Mouse (Mus musculus) lung, embryonic 14.5 days (tissue): ENCODE results near the gene Myo1d. TPM values are rescaled to one million over a fixed set of nuclear protein-coding genes. Genes with fewer than 3 reads are reported as not detected.

Experiments
- ATAC-seq: fragments of 200-750 bp; cut with Nextera tagmentation; 2 replicates; pipeline ENCODE4 v1.8.0; 2017; ENCODE audit warnings: mild to moderate bottlenecking, moderate TSS enrichment, moderate library complexity; ENCODE audit not compliant: insufficient read depth
- DNase-seq: peaks from one replicate; pipeline ENCODE4 v3.0.0-alpha.2; 2015
- H3K27ac ChIP-seq: fragments of 300-500 bp; sonication (generic); 2 replicates; pipeline ENCODE4 v1.5.1; 2014; ENCODE audit warnings: low read depth, mild to moderate bottlenecking, moderate library complexity
- H3K27me3 ChIP-seq: fragments of 300-500 bp; sonication (generic); 2 replicates; pipeline ENCODE4 v1.6.1; 2014; ENCODE audit warnings: low read length, control low read depth; ENCODE audit not compliant: insufficient read depth
- H3K36me3 ChIP-seq: fragments of 300-500 bp; sonication (generic); 2 replicates; pipeline ENCODE4 v1.6.1; 2014; ENCODE audit warnings: control low read depth; ENCODE audit not compliant: insufficient read depth
- H3K4me1 ChIP-seq: fragments of 300-500 bp; sonication (generic); 2 replicates; pipeline ENCODE4 v1.6.1; 2014; ENCODE audit warnings: antibody characterized with exemption, control low read depth; ENCODE audit not compliant: insufficient read depth
- H3K4me2 ChIP-seq: fragments of 300-500 bp; sonication (generic); 2 replicates; pipeline ENCODE4 v1.6.1; 2014; ENCODE audit warnings: mild to moderate bottlenecking
- H3K4me3 ChIP-seq: fragments of 300-500 bp; sonication (generic); 2 replicates; pipeline ENCODE4 v1.5.1; 2014; ENCODE audit warnings: low read depth, low read length
- H3K9ac ChIP-seq: fragments of 300-500 bp; sonication (generic); 2 replicates; pipeline ENCODE4 v1.6.1; 2014
- H3K9me3 ChIP-seq: fragments of 300-500 bp; sonication (generic); 2 replicates; pipeline ENCODE4 v1.6.1; 2016; ENCODE audit warnings: low read depth, low read length, control low read depth
- CTCF ChIP-seq: IDR thresholded peaks from 2 replicates; pipeline ENCODE4 v1.5.1; 2016; ENCODE audit warnings: antibody characterized with exemption, low read depth
- WGBS: fragments of 180-500 bp; shearing (Covaris S2); extraction: QIAGEN DNeasy Blood & Tissue Kit; methylation state at CpG from one replicate; pipeline ENCODE4 v1.1.7; 2014; 5-methylcytosine and 5-hydroxymethylcytosine counted together
- polyA plus RNA-seq: library from polyadenylated mRNA; unstranded; fragments of >200 nt; fragmentation: Nextera tagmentation; extraction: Ambion mirVana; gene quantifications from 2 replicates; pipeline ENCODE4 v1.2.1, GENCODE M21; 2014

Myo1d gene
- polyA plus RNA-seq, 1 experiment from 2014 or later = 16.1 TPM

- Histone ChIP-seq H3K4me3 (no peak overlapping the region), H3K4me1 (0 out of 2 replicates have a peak, but pooled peaks cover 6% of the 10 kb centered on the region), H3K27ac (no peak overlapping the region), H3K9me3 (no peaks in the 10 kb centered on the region), H3K36me3 (no peaks in the 10 kb centered on the region), H3K4me2 (no peak overlapping the region), H3K9ac (no peak overlapping the region), H3K27me3 (no peaks in the 10 kb centered on the region)
- no peak for ATAC-seq
- WGBS = 56% methylated on average over 11 of the region's 11 CpGs
- TF ChIP-seq CTCF = no peak
- DNase-seq = no peak
These were observed 281.3 kb downstream of the Myo1d start for GRCm38 (mm10) chr11:80498328-80499070.

GRCm38 (mm10) chr11:80497225-80497919 is 282.5 kb downstream of the Myo1d start:
- Histone ChIP-seq H3K4me1 (0 out of 2 replicates have a peak, but pooled peaks cover 6% of the 10 kb centered on the region), H3K4me3 (no peak overlapping the region), H3K9me3 (no peaks in the 10 kb centered on the region), H3K36me3 (no peaks in the 10 kb centered on the region), H3K9ac (no peak overlapping the region), H3K4me2 (no peak overlapping the region), H3K27me3 (no peaks in the 10 kb centered on the region), H3K27ac (no peak overlapping the region)
- TF ChIP-seq CTCF = no peak
- WGBS = 79% methylated on average over 10 of the region's 10 CpGs
- ATAC-seq = no peak
- no peak for DNase-seq

- Histone ChIP-seq H3K9ac (no peak overlapping the region), H3K4me1 (0 out of 2 replicates have a peak, but pooled peaks cover 6% of the 10 kb centered on the region), H3K27me3 (no peaks in the 10 kb centered on the region), H3K9me3 (no peaks in the 10 kb centered on the region), H3K4me2 (no peak overlapping the region), H3K27ac (no peak overlapping the region), H3K4me3 (no peak overlapping the region), H3K36me3 (no peaks in the 10 kb centered on the region)
- ATAC-seq = no peak
- TF ChIP-seq CTCF = no peak
- no peak for DNase-seq
- 69% methylated on average over 1 of the region's 1 CpGs for WGBS
These were observed 283.2 kb downstream of the Myo1d start for GRCm38 (mm10) chr11:80496640-80497039.

- H3K9ac ChIP-seq = no peak overlapping the region
- no peak for DNase-seq
- H3K4me3 ChIP-seq = no peak overlapping the region
- H3K9me3 ChIP-seq = no peaks in the 10 kb centered on the region
- 88% methylated on average over 6 of the region's 6 CpGs for WGBS
- no peaks in the 10 kb centered on the region for H3K36me3 ChIP-seq
- H3K27ac ChIP-seq = no peak overlapping the region
- H3K27me3 ChIP-seq = no peaks in the 10 kb centered on the region
- H3K4me1 ChIP-seq = 0 out of 2 replicates have a peak, but pooled peaks cover 6% of the 10 kb centered on the region
- no peak for TF ChIP-seq CTCF
- ATAC-seq = no peak
- no peak overlapping the region for H3K4me2 ChIP-seq
These were observed 283.9 kb downstream of the Myo1d start for GRCm38 (mm10) chr11:80495972-80496371.

GRCm38 (mm10) chr11:80494852-80495251 is 285.0 kb downstream of the Myo1d start:
- Histone ChIP-seq H3K27me3 (no peaks in the 10 kb centered on the region), H3K27ac (no peak overlapping the region), H3K9ac (no peak overlapping the region), H3K9me3 (no peaks in the 10 kb centered on the region), H3K4me1 (0 out of 2 replicates have a peak, but pooled peaks cover 6% of the 10 kb centered on the region), H3K4me2 (no peak overlapping the region), H3K36me3 (no peaks in the 10 kb centered on the region), H3K4me3 (no peak overlapping the region)
- WGBS = 81% methylated on average over 9 of the region's 9 CpGs
- ATAC-seq = no peak
- no peak for TF ChIP-seq CTCF
- DNase-seq = no peak

- H3K4me2 ChIP-seq = no peak overlapping the region
- ATAC-seq (no peak), DNase-seq (no peak)
- no peaks in the 10 kb centered on the region for H3K9me3 ChIP-seq
- no peak overlapping the region for H3K9ac ChIP-seq
- H3K4me1 ChIP-seq = peaks cover 12% of the 10 kb centered on the region; the same call in 1 of the 2 replicates
- H3K36me3 ChIP-seq = no peaks in the 10 kb centered on the region
- H3K27me3 ChIP-seq = no peaks in the 10 kb centered on the region
- WGBS = 85% methylated on average over 5 of the region's 5 CpGs
- no peak overlapping the region for H3K27ac ChIP-seq
- H3K4me3 ChIP-seq = no peak overlapping the region
- no peak for TF ChIP-seq CTCF
These were observed 286.6 kb downstream of the Myo1d start for GRCm38 (mm10) chr11:80493186-80493585.

GRCm38 (mm10) chr11:80490831-80491230 is 289.0 kb downstream of the Myo1d start:
- no peak for DNase-seq
- Histone ChIP-seq H3K9me3 (no peaks in the 10 kb centered on the region), H3K4me3 (no peak overlapping the region), H3K27me3 (no peaks in the 10 kb centered on the region), H3K9ac (no peak overlapping the region), H3K27ac (no peak overlapping the region), H3K4me1 (peaks cover 12% of the 10 kb centered on the region; the same call in 1 of the 2 replicates), H3K4me2 (no peak overlapping the region), H3K36me3 (no peaks in the 10 kb centered on the region)
- peak; percentile 35; the same call in 1 of the 2 replicates for ATAC-seq
- no peak for TF ChIP-seq CTCF
- 67% methylated on average over 10 of the region's 10 CpGs for WGBS
